Mouse (Mus musculus): ENCODE results near the gene Dlgap5. TPM values are rescaled to one million over a fixed set of nuclear protein-coding genes. Genes with fewer than 3 reads are reported as not detected.
"Not testable (repeated sequence)": the region's sequence is repeated elsewhere in the genome, so short reads cannot be mapped to it uniquely, and the experiment has no call there.

Gene Dlgap5
- polyA plus RNA-seq (2016; fragmentation: Nextera tagmentation; extraction: Ambion mirVana): 35.0 and 40.0 TPM in 2 replicates

- H3K27ac ChIP-seq: no peak within 1 kb of the TSS
- H3K4me3 ChIP-seq: peak within 1 kb of the TSS; percentile 56
- peak within 1 kb of the TSS; percentile 70 for H3K4me2 ChIP-seq (replicated peaks)
- H3K9ac ChIP-seq: peak within 1 kb of the TSS; percentile 54
- H3K9me3 ChIP-seq (replicated peaks): no peaks in the 10 kb centered on the region
- H3K27me3 ChIP-seq: no peaks in the 10 kb centered on the region
- H3K36me3 ChIP-seq: peaks cover 15% of the 10 kb centered on the region
- H3K4me1 ChIP-seq: peaks cover 15% of the 10 kb centered on the region
- WGBS: 2% methylated on average over 36 of the region's 36 CpGs
- peak; percentile 96 for ATAC-seq (ENCODE audit: low FRiP score)
Measured at GRCm38 (mm10) chr14:47417775-47418665, at the start of gene Dlgap5. Gene Dlgap5, minus strand, starts transcription at chr14:47418407.

- no peak for ATAC-seq (ENCODE audit: low FRiP score)
- Histone ChIP-seq H3K27ac (no peak overlapping the region), H3K27me3 (no peaks in the 10 kb centered on the region), H3K4me2 (replicated peaks) (no peak overlapping the region), H3K36me3 (no peaks in the 10 kb centered on the region), H3K9ac (no peak overlapping the region), H3K4me1 (no peaks in the 10 kb centered on the region), H3K9me3 (replicated peaks) (no peaks in the 10 kb centered on the region), H3K4me3 (no peak overlapping the region)
- 52% methylated on average over 7 of the region's 7 CpGs for WGBS
Measured at GRCm38 (mm10) chr14:47465468-47466175, 47.4 kb upstream of the Dlgap5 start.

GRCm38 (mm10) chr14:47464426-47464825, 46.2 kb upstream of the Dlgap5 start:
- no peak overlapping the region for H3K4me2 ChIP-seq (replicated peaks)
- H3K9ac ChIP-seq: no peak overlapping the region
- no peak overlapping the region for H3K27ac ChIP-seq
- no peaks in the 10 kb centered on the region for H3K4me1 ChIP-seq
- ATAC-seq (ENCODE audit: low FRiP score): no peak
- H3K36me3 ChIP-seq: no peaks in the 10 kb centered on the region
- H3K27me3 ChIP-seq: no peaks in the 10 kb centered on the region
- H3K4me3 ChIP-seq: no peak overlapping the region
- WGBS: 84% methylated on average over 10 of the region's 10 CpGs
- H3K9me3 ChIP-seq (replicated peaks): no peaks in the 10 kb centered on the region

- no peaks in the 10 kb centered on the region for H3K4me1 ChIP-seq
- no peak for ATAC-seq (ENCODE audit: low FRiP score)
- H3K9me3 ChIP-seq (replicated peaks): no peaks in the 10 kb centered on the region
- H3K4me2 ChIP-seq (replicated peaks): no peak overlapping the region
- H3K27ac ChIP-seq: no peak overlapping the region
- 85% methylated on average over 9 of the region's 9 CpGs for WGBS
- H3K9ac ChIP-seq: no peak overlapping the region
- H3K4me3 ChIP-seq: no peak overlapping the region
- H3K27me3 ChIP-seq: no peaks in the 10 kb centered on the region
- no peaks in the 10 kb centered on the region for H3K36me3 ChIP-seq
Measured at GRCm38 (mm10) chr14:47462877-47463460, 44.8 kb upstream of the Dlgap5 start.

- no peaks in the 10 kb centered on the region for H3K4me1 ChIP-seq
- H3K27ac ChIP-seq: no peak overlapping the region
- H3K36me3 ChIP-seq: no peaks in the 10 kb centered on the region
- H3K9ac ChIP-seq: no peak overlapping the region
- H3K27me3 ChIP-seq: no peaks in the 10 kb centered on the region
- no peak overlapping the region for H3K4me3 ChIP-seq
- WGBS: 84% methylated on average over 4 of the region's 4 CpGs
- H3K9me3 ChIP-seq (replicated peaks): no peaks in the 10 kb centered on the region
- H3K4me2 ChIP-seq (replicated peaks): no peak overlapping the region
- ATAC-seq (ENCODE audit: low FRiP score): no peak
Measured at GRCm38 (mm10) chr14:47462453-47462852, 44.2 kb upstream of the Dlgap5 start.

DNA sequence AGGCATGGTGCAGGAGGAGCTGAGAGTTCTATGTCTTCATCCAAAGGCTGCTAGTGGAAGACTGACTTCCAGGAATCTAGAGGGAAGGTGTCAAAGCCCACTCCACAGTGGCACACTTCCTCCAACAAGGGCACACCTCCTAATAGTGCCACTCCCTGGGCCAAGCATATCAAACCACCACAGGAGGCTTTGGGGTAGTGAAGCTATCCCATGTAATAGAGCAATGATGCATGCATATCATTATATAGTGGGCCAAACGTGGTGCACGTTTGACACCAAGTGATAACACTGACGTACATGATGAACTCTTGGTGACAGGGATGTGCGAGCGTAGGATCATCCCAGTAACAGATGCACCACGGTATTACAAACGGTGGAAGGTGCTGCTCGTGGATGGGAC, 43.8 kb upstream of the Dlgap5 start:
- Histone ChIP-seq H3K36me3 (no peaks in the 10 kb centered on the region), H3K4me2 (replicated peaks) (no peak overlapping the region), H3K4me3 (no peak overlapping the region), H3K4me1 (no peaks in the 10 kb centered on the region), H3K9ac (no peak overlapping the region), H3K27ac (no peak overlapping the region), H3K27me3 (no peaks in the 10 kb centered on the region), H3K9me3 (replicated peaks) (no peaks in the 10 kb centered on the region)
- WGBS: 92% methylated on average over 8 of the region's 8 CpGs
- ATAC-seq (ENCODE audit: low FRiP score): no peak

GRCm38 (mm10) chr14:47459556-47459955, 41.3 kb upstream of the Dlgap5 start:
- Histone ChIP-seq H3K27me3 (no peaks in the 10 kb centered on the region), H3K4me1 (no peaks in the 10 kb centered on the region), H3K4me3 (no peak overlapping the region), H3K9me3 (replicated peaks) (no peaks in the 10 kb centered on the region), H3K27ac (no peak overlapping the region), H3K36me3 (no peaks in the 10 kb centered on the region), H3K4me2 (replicated peaks) (no peak overlapping the region), H3K9ac (no peak overlapping the region)
- ATAC-seq (ENCODE audit: low FRiP score): no peak
- 79% methylated on average over 4 of the region's 4 CpGs for WGBS

GRCm38 (mm10) chr14:47450121-47450520, 31.9 kb upstream of the Dlgap5 start, which contains the start of gene Fbxo34:
Gene Fbxo34, plus strand, starts transcription at chr14:47450421.
- H3K27me3 ChIP-seq; H3K4me1 ChIP-seq; H3K27ac ChIP-seq; H3K9ac ChIP-seq; H3K4me3 ChIP-seq; H3K36me3 ChIP-seq; ATAC-seq (ENCODE audit: low FRiP score); H3K4me2 ChIP-seq (replicated peaks); H3K9me3 ChIP-seq (replicated peaks): not testable (repeated sequence)
- WGBS: 92% methylated on average over 3 of the region's 5 CpGs

DNA sequence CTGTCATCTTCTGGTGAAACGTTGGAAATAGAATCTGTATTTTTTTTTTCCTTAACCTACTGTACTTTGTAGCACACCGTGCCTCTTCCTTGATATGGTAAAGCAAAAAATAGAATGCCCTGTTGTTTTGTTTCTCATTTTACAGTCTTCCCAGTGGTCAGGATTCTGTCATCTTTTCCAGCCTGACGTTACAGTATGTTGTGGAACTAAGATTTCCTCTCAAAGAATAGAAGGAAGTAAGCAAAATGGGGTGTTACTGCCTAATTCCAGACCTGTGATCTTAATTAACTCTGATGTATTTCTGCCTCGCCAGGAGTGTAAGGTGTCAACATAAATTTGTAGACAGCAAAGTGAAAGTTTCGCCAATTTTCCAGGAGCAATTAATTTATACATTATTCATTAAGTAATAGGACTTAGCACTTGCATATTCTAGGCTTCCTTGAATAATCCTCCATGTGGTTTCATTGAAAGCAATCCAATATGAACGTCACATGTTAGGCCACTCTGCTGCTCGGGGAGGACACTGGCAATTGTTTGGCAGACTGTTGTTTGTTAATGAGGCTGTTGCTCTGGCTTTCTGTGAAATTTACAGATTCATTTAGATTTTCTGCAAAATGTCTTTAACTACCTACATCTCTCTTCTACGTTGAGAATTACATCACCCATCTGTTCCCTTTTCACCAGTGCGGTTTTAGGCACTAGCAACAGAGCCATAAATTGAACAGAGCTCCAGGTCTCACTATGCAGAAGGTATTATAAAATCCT, 27.3 kb upstream of the Dlgap5 start:
- WGBS: 76% methylated on average over 9 of the region's 9 CpGs

DNA sequence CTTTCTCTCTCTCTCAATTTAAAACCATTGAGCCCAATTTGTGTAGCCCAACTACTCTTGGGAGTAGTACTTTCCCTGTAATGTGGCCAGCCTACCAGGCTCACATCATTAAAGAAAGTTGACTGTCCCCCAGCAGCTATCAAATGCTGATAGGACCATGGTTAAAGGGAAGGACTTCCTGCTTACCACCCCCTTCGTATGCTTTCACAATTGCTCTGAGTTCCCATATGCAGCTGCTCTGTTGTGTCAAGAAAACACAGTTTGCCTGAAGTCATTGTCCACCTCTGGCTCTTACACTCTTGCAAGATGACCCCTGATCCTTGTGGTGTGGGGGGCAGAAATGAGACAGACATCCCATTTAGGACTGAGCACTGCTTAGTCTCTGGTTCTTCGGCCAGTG, 26.7 kb upstream of the Dlgap5 start:
- 73% methylated on average over 2 of the region's 2 CpGs for WGBS

More for the DNA sequence above, 27.3 kb upstream of the Dlgap5 start:
- H3K4me1 ChIP-seq: no peaks in the 10 kb centered on the region
- H3K4me2 ChIP-seq (replicated peaks): no peak overlapping the region
- H3K27me3 ChIP-seq: no peaks in the 10 kb centered on the region
- no peak overlapping the region for H3K9ac ChIP-seq
- no peak overlapping the region for H3K4me3 ChIP-seq
- H3K27ac ChIP-seq: no peak overlapping the region
- H3K36me3 ChIP-seq: no peaks in the 10 kb centered on the region
- no peak for ATAC-seq (ENCODE audit: low FRiP score)
- H3K9me3 ChIP-seq (replicated peaks): peaks cover 5% of the 10 kb centered on the region; the same call in 1 of the 2 replicates

GRCm38 (mm10) chr14:47438947-47439346, 20.7 kb upstream of the Dlgap5 start:
- WGBS: 69% methylated on average over 3 of the region's 3 CpGs
- ATAC-seq (ENCODE audit: low FRiP score): no peak
- H3K27ac ChIP-seq: no peak overlapping the region
- H3K4me2 ChIP-seq (replicated peaks): no peak overlapping the region
- no peaks in the 10 kb centered on the region for H3K27me3 ChIP-seq
- H3K36me3 ChIP-seq: no peaks in the 10 kb centered on the region
- H3K9ac ChIP-seq: no peak overlapping the region
- no peak overlapping the region for H3K4me3 ChIP-seq
- H3K9me3 ChIP-seq (replicated peaks): peaks cover 18% of the 10 kb centered on the region
- no peaks in the 10 kb centered on the region for H3K4me1 ChIP-seq

More for the DNA sequence above, 26.7 kb upstream of the Dlgap5 start:
- ATAC-seq (ENCODE audit: low FRiP score): no peak
- no peaks in the 10 kb centered on the region for H3K36me3 ChIP-seq
- no peak overlapping the region for H3K27ac ChIP-seq
- peaks cover 11% of the 10 kb centered on the region for H3K9me3 ChIP-seq (replicated peaks)
- H3K4me1 ChIP-seq: no peaks in the 10 kb centered on the region
- no peak overlapping the region for H3K4me2 ChIP-seq (replicated peaks)
- H3K4me3 ChIP-seq: no peak overlapping the region
- H3K9ac ChIP-seq: no peak overlapping the region
- H3K27me3 ChIP-seq: no peaks in the 10 kb centered on the region

- H3K27ac ChIP-seq: no peak overlapping the region
- no peak overlapping the region for H3K4me2 ChIP-seq (replicated peaks)
- H3K9ac ChIP-seq: no peak overlapping the region
- H3K27me3 ChIP-seq: no peaks in the 10 kb centered on the region
- H3K4me1 ChIP-seq: no peaks in the 10 kb centered on the region
- H3K36me3 ChIP-seq: no peaks in the 10 kb centered on the region
- no peaks in the 10 kb centered on the region for H3K9me3 ChIP-seq (replicated peaks)
- no peak for ATAC-seq (ENCODE audit: low FRiP score)
- no peak overlapping the region for H3K4me3 ChIP-seq
Measured at GRCm38 (mm10) chr14:47432987-47433386, 14.8 kb upstream of the Dlgap5 start.

Measured in hindbrain, embryonic 12.5 days (tissue).